Mouse (Mus musculus) embryonic fibroblast, embryonic 13.5 days (primary cell): ENCODE measurements around the gene Gcgr. TPM values are rescaled to one million over a fixed set of nuclear protein-coding genes. Genes with fewer than 3 reads are reported as not detected.

ENCODE experiments used
- H3K27ac ChIP-seq: 2 replicates; pipeline ENCODE4 v1.5.1; 2012; ENCODE audit warnings: low read length, control low read depth, inconsistent platforms; ENCODE audit not compliant: insufficient read depth
- H3K4me1 ChIP-seq: 2 replicates; pipeline ENCODE4 v1.6.1; 2011; ENCODE audit warnings: low read length; ENCODE audit not compliant: control insufficient read depth, insufficient read depth
- H3K4me3 ChIP-seq: 2 replicates; pipeline ENCODE4 v1.5.1; 2011; ENCODE audit warnings: mild to moderate bottlenecking, control low read depth, low read length; ENCODE audit not compliant: insufficient read depth
- CTCF ChIP-seq: IDR thresholded peaks from 2 replicates; pipeline ENCODE4 v1.5.1; 2011; ENCODE audit warnings: mild to moderate bottlenecking, control low read depth, low read length, moderate library complexity, borderline replicate concordance; ENCODE audit not compliant: insufficient read depth
- POLR2A ChIP-seq: IDR thresholded peaks from 2 replicates; pipeline ENCODE4 v1.6.1; 2011; ENCODE audit warnings: low read depth, mild to moderate bottlenecking, control low read depth, low read length, moderate library complexity
- polyA plus RNA-seq: library from polyadenylated mRNA; stranded (reverse); fragments of >200 nt; gene quantifications from 2 replicates; pipeline ENCODE4 v1.2.4, GENCODE M21; 2011; ENCODE audit warnings: low read depth; ENCODE audit not compliant: missing spikeins, insufficient read length

Gcgr gene
- polyA plus RNA-seq, 1 experiment = not detected

- no peak for TF ChIP-seq POLR2A
- no peak for TF ChIP-seq CTCF
- H3K4me1 ChIP-seq = peaks cover 3% of the 10 kb centered on the region; the same call in 1 of the 2 replicates
- no peak overlapping the region for H3K27ac ChIP-seq
- H3K4me3 ChIP-seq = no peak overlapping the region
Observed at GRCm38 (mm10) chr11:120517147-120517546, 13.4 kb upstream of the Gcgr start.

DNA sequence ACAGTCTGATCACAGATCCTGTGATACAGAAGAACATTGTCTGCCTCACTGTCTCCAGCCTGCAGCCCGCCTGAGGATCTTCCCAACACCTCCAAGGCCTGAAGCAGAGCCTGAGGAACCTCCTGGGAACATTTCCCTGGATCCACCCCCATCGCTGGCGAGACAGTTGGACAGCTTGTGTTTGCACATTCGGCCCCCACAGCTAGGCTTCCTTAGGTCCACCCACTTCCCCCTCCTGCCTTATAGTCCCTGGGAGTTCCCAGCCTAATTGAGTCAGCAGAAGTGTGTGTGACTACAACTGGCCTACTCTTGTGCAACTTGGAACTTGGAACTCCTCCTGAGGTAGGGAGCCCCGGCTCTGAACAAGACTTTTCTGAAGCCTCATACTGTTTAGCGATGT lies 12.5 kb upstream of the Gcgr start:
- no peak overlapping the region for H3K4me3 ChIP-seq
- H3K4me1 ChIP-seq = peaks cover 3% of the 10 kb centered on the region; the same call in 1 of the 2 replicates
- H3K27ac ChIP-seq = no peak overlapping the region
- TF ChIP-seq CTCF (no peak), POLR2A (no peak)

- Histone ChIP-seq H3K4me1 (peaks cover 3% of the 10 kb centered on the region; the same call in 1 of the 2 replicates), H3K27ac (no peak overlapping the region), H3K4me3 (no peak overlapping the region)
- TF ChIP-seq CTCF (no peak), POLR2A (no peak)
Observed at GRCm38 (mm10) chr11:120518558-120518957, 11.9 kb upstream of the Gcgr start.

GRCm38 (mm10) chr11:120519738-120520137 lies 10.8 kb upstream of the Gcgr start:
- no peak overlapping the region for H3K4me3 ChIP-seq
- TF ChIP-seq POLR2A (peak; percentile 29; the same call in 1 of the 2 replicates), CTCF (no peak)
- H3K27ac ChIP-seq = no peak overlapping the region
- peaks cover 3% of the 10 kb centered on the region; the same call in 1 of the 2 replicates for H3K4me1 ChIP-seq

- H3K4me1 ChIP-seq = peaks cover 3% of the 10 kb centered on the region; the same call in 1 of the 2 replicates
- no peak overlapping the region for H3K27ac ChIP-seq
- TF ChIP-seq CTCF = no peak
- TF ChIP-seq POLR2A = no peak
- H3K4me3 ChIP-seq = no peak overlapping the region
Observed at GRCm38 (mm10) chr11:120520498-120520897, 10.0 kb upstream of the Gcgr start.

DNA sequence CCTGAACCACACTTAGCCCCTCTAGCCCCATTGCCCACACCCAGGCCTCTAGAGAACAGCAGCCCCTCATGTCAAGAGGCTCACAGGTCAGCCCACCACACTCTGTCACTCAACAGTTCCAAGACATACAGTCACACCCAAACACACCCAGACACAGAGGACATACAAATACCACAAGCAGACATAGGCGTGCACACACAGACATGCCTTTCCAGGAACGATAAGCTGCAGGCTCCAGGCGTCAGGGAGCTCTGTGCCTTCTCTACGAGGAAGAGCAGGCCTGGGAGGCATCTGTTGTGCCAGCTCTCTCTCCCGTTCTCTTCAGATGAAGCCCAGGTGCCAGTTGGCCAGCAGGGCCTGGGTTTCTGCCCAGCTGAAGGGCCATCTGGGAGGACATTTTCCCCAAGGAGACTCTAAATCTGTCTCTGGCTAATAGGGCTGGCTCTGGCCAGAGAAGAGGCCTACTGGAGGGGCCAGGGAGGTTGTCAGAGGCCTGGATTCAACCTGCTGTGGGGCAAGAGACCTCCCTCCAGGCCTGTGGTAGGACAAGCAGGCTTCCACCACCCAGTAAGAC lies 9.4 kb upstream of the Gcgr start:
- Histone ChIP-seq H3K4me3 (no peak overlapping the region), H3K27ac (no peak overlapping the region)
- no peak for TF ChIP-seq POLR2A

DNA sequence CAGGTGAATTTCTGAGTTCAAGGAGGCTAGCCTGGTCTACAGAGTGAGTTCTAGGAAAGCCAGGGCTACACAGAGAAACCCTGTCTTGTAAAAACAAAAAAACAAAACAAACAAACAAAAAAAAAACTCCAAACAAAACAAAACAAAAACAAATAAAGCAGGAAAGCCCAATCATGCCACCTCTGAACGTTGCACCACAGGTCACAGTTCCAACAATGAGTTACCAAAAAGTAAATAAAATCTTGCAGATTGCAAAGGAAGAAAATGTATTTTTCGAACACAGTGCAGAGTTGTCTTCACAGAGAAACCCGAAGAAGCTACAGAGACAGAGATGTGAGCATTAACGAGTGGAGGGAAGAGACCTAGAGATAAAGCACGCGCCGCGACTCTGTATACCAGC lies 7.9 kb upstream of the Gcgr start:
- H3K4me1 ChIP-seq = peaks cover 3% of the 10 kb centered on the region; the same call in 1 of the 2 replicates
- H3K27ac ChIP-seq = no peak overlapping the region
- H3K4me3 ChIP-seq = no peak overlapping the region
- no peak for TF ChIP-seq CTCF
- no peak for TF ChIP-seq POLR2A

More for the DNA sequence above, 9.4 kb upstream of the Gcgr start:
- H3K4me1 ChIP-seq = peaks cover 3% of the 10 kb centered on the region; the same call in 1 of the 2 replicates

DNA sequence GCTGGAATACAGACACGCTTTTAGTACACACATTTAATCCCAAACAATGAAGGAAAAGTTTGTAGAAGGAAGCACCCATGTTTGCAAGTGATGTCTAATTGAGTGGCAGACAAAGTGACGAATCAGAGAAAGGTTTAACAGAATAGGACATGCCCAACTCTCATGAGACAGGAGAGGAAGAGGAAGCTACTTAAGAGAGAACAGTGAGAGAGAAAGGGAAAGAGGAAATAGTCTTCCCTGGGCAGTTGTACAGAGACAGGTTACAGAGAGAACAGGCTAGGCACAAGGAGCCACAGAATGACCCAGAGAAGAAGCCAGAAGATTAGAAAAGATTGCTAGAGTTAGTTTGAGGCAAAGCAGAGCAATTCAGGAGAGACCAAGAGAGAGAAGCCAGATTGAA lies 4.5 kb upstream of the Gcgr start:
- H3K4me3 ChIP-seq = no peak overlapping the region
- TF ChIP-seq POLR2A (no peak), CTCF (no peak)
- no peak overlapping the region for H3K27ac ChIP-seq
- H3K4me1 ChIP-seq = no peaks in the 10 kb centered on the region

DNA sequence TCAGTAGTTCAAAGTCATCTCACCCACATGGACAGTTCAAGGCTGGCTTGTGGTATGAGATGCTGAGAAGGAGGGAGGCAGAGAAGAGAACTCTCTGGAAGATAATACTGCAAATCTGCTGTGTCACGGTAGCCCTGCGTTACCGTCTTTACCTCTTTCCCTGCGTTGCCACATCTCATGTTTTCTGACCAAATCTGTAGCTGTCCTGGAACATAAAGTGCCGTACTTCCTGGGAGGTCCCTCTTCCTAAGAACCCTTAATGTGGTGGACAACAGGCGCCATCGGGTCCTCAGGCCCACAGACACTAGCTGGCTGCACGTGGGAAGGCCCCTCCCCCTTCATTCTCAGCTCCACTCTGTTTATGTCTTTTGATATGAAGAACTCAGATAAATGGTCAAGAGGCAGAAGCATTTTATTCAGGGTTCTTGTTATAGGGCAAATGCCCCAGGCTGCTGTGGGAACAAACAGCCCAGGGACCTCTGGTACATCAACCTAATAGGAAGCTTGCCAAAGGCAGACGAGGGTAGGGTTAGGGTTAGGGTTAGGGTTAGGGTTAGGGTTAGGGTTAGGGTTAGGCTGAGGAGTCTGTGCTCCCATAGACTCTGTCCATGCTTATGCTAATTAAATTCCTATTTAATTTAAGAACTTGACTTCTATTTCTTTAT lies 2.7 kb upstream of the Gcgr start:
- Histone ChIP-seq H3K27ac (no peak overlapping the region), H3K4me3 (no peak overlapping the region), H3K4me1 (no peaks in the 10 kb centered on the region)
- TF ChIP-seq POLR2A = no peak
- TF ChIP-seq CTCF = no peak

GRCm38 (mm10) chr11:120528903-120529302 lies 1.6 kb upstream of the Gcgr start:
- no peaks in the 10 kb centered on the region for H3K4me1 ChIP-seq
- TF ChIP-seq CTCF (no peak), POLR2A (no peak)
- H3K27ac ChIP-seq = no peak overlapping the region
- no peak overlapping the region for H3K4me3 ChIP-seq
